Mouse (Mus musculus): ENCODE results near the gene Cacna1a. TPM values are rescaled to one million over a fixed set of nuclear protein-coding genes. Genes with fewer than 3 reads are reported as not detected.
"Not testable (repeated sequence)": the region's sequence is repeated elsewhere in the genome, so short reads cannot be mapped to it uniquely, and the experiment has no call there.

Gene Cacna1a
- total RNA-seq, 2 experiments from 2014 or later: not detected

GRCm38 (mm10) chr8:84623425-84623824 lies 235.2 kb downstream of the Cacna1a start:
- not testable (repeated sequence) for ATAC-seq (replicated peaks; ENCODE audit: low FRiP score, poor library complexity, severe bottlenecking)

- no peak for ATAC-seq (replicated peaks; ENCODE audit: low FRiP score, poor library complexity, severe bottlenecking)
These were observed 241.3 kb downstream of the Cacna1a start for GRCm38 (mm10) chr8:84629586-84629985.

- ATAC-seq (replicated peaks; ENCODE audit: low FRiP score, poor library complexity, severe bottlenecking): no peak
These were observed 241.9 kb downstream of the Cacna1a start for GRCm38 (mm10) chr8:84630145-84630544.

- ATAC-seq (replicated peaks; ENCODE audit: low FRiP score, poor library complexity, severe bottlenecking): no peak
These were observed 243.6 kb downstream of the Cacna1a start for GRCm38 (mm10) chr8:84631813-84632212.

GRCm38 (mm10) chr8:84633841-84634584 lies 245.8 kb downstream of the Cacna1a start:
- no peak for ATAC-seq (replicated peaks; ENCODE audit: low FRiP score, poor library complexity, severe bottlenecking)

GRCm38 (mm10) chr8:84634849-84635304 lies 246.6 kb downstream of the Cacna1a start:
- no peak for ATAC-seq (replicated peaks; ENCODE audit: low FRiP score, poor library complexity, severe bottlenecking)

- no peak for ATAC-seq (replicated peaks; ENCODE audit: low FRiP score, poor library complexity, severe bottlenecking)
These were observed 247.3 kb downstream of the Cacna1a start for GRCm38 (mm10) chr8:84635397-84636050.

GRCm38 (mm10) chr8:84636051-84636691 lies 247.9 kb downstream of the Cacna1a start:
- no peak for ATAC-seq (replicated peaks; ENCODE audit: low FRiP score, poor library complexity, severe bottlenecking)

- ATAC-seq (replicated peaks; ENCODE audit: low FRiP score, poor library complexity, severe bottlenecking): no peak
These were observed 249.8 kb downstream of the Cacna1a start for GRCm38 (mm10) chr8:84637946-84638554.

GRCm38 (mm10) chr8:84638555-84639161 lies 250.4 kb downstream of the Cacna1a start:
- 0 out of 2 replicates have a peak, but pooled peaks have one; percentile 7 for ATAC-seq (replicated peaks; ENCODE audit: low FRiP score, poor library complexity, severe bottlenecking)

GRCm38 (mm10) chr8:84639162-84640009 lies 251.1 kb downstream of the Cacna1a start:
- peak; percentile 86 for ATAC-seq (replicated peaks; ENCODE audit: low FRiP score, poor library complexity, severe bottlenecking)

- ATAC-seq (replicated peaks; ENCODE audit: low FRiP score, poor library complexity, severe bottlenecking): no peak
These were observed 251.9 kb downstream of the Cacna1a start for GRCm38 (mm10) chr8:84640010-84640588.

GRCm38 (mm10) chr8:84640617-84641294 lies 252.5 kb downstream of the Cacna1a start:
- no peak for ATAC-seq (replicated peaks; ENCODE audit: low FRiP score, poor library complexity, severe bottlenecking)

- ATAC-seq (replicated peaks; ENCODE audit: low FRiP score, poor library complexity, severe bottlenecking): no peak
These were observed 253.5 kb downstream of the Cacna1a start for GRCm38 (mm10) chr8:84641578-84642361.

GRCm38 (mm10) chr8:84643019-84643418 lies 254.8 kb downstream of the Cacna1a start:
- no peak for ATAC-seq (replicated peaks; ENCODE audit: low FRiP score, poor library complexity, severe bottlenecking)

- no peak for ATAC-seq (replicated peaks; ENCODE audit: low FRiP score, poor library complexity, severe bottlenecking)
These were observed 258.6 kb downstream of the Cacna1a start for GRCm38 (mm10) chr8:84646800-84647199.

GRCm38 (mm10) chr8:84647461-84647901 lies 259.2 kb downstream of the Cacna1a start:
- ATAC-seq (replicated peaks; ENCODE audit: low FRiP score, poor library complexity, severe bottlenecking): 0 out of 2 replicates have a peak, but pooled peaks have one; percentile 36

All from erythroblast, adult 5-6 weeks (primary cell).